Mouse (Mus musculus): ENCODE results near the gene Hadha. TPM values are rescaled to one million over a fixed set of nuclear protein-coding genes. Genes with fewer than 3 reads are reported as not detected.
A peak's percentile ranks its signal among the peaks of the same experiment; 100 is the strongest.

Gene Hadha
- polyA plus RNA-seq, 1 experiment from 2014 or later: 232 TPM

GRCm38 (mm10) chr5:30120106-30120505, 34.9 kb downstream of the Hadha start:
- no peak overlapping the region for H3K4me2 ChIP-seq (ENCODE audit: low read depth, low read length)
- no peaks in the 10 kb centered on the region for H3K27me3 ChIP-seq (replicated peaks; ENCODE audit: control insufficient read depth, insufficient read depth, low read length)
- H3K4me3 ChIP-seq (ENCODE audit: low read length): no peak overlapping the region
- peaks cover 26% of the 10 kb centered on the region for H3K36me3 ChIP-seq (ENCODE audit: control insufficient read depth, insufficient read depth, low read length)
- no peaks in the 10 kb centered on the region for H3K9me3 ChIP-seq (ENCODE audit: control insufficient read depth, low read length)
- no peak overlapping the region for H3K9ac ChIP-seq (ENCODE audit: low read depth, low read length)
- H3K4me1 ChIP-seq (ENCODE audit: control insufficient read depth, insufficient read depth, low read length): peaks cover 9% of the 10 kb centered on the region
- WGBS: 81% methylated on average over 7 of the region's 7 CpGs
- peak; percentile 89 for ATAC-seq
- H3K27ac ChIP-seq (ENCODE audit: low read length): 0 out of 2 replicates have a peak overlapping the region, but pooled peaks have one; percentile 17

DNA sequence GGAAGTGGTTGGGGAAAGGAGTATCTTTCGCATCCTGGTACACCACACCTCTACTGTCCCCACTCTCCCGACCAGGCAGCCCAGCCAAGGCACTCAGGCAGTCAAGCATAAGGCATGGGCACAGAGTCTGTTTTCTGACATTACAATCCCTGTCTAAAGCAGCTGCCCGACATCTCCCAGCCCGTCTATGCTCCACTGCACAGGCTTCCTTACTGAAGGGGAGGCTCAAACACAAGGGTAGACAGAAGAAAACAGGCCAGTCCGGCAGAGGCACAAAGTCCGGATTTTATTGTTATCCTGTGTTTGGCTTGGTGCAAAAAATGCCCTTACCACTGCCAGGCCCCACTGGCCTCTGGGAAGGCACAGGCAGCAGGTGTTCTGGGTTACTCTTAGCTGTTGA, 35.8 kb downstream of the Hadha start:
- Histone ChIP-seq H3K4me3 (ENCODE audit: low read length) (no peak overlapping the region), H3K9me3 (ENCODE audit: control insufficient read depth, low read length) (no peaks in the 10 kb centered on the region), H3K27me3 (replicated peaks; ENCODE audit: control insufficient read depth, insufficient read depth, low read length) (no peaks in the 10 kb centered on the region), H3K9ac (ENCODE audit: low read depth, low read length) (no peak overlapping the region), H3K4me1 (ENCODE audit: control insufficient read depth, insufficient read depth, low read length) (peaks cover 11% of the 10 kb centered on the region), H3K4me2 (ENCODE audit: low read depth, low read length) (no peak overlapping the region), H3K27ac (ENCODE audit: low read length) (0 out of 2 replicates have a peak overlapping the region, but pooled peaks have one; percentile 13), H3K36me3 (ENCODE audit: control insufficient read depth, insufficient read depth, low read length) (peaks cover 19% of the 10 kb centered on the region)
- WGBS: 74% methylated on average over 6 of the region's 6 CpGs
- ATAC-seq: no peak

- no peak overlapping the region for H3K4me3 ChIP-seq (ENCODE audit: low read length)
- H3K4me2 ChIP-seq (ENCODE audit: low read depth, low read length): no peak overlapping the region
- no peaks in the 10 kb centered on the region for H3K9me3 ChIP-seq (ENCODE audit: control insufficient read depth, low read length)
- H3K9ac ChIP-seq (ENCODE audit: low read depth, low read length): no peak overlapping the region
- ATAC-seq: no peak
- WGBS: 73% methylated on average over 1 of the region's 1 CpGs
- peaks cover 13% of the 10 kb centered on the region for H3K36me3 ChIP-seq (ENCODE audit: control insufficient read depth, insufficient read depth, low read length)
- H3K27ac ChIP-seq (ENCODE audit: low read length): no peak overlapping the region
- H3K27me3 ChIP-seq (replicated peaks; ENCODE audit: control insufficient read depth, insufficient read depth, low read length): 0 out of 2 replicates have a peak, but pooled peaks cover 3% of the 10 kb centered on the region
- peaks cover 14% of the 10 kb centered on the region for H3K4me1 ChIP-seq (ENCODE audit: control insufficient read depth, insufficient read depth, low read length)
These were observed 36.9 kb downstream of the Hadha start for GRCm38 (mm10) chr5:30118018-30118417.

GRCm38 (mm10) chr5:30115718-30116117, 39.2 kb downstream of the Hadha start:
- no peak overlapping the region for H3K4me3 ChIP-seq (ENCODE audit: low read length)
- ATAC-seq: no peak
- H3K27ac ChIP-seq (ENCODE audit: low read length): no peak overlapping the region
- WGBS: 43% methylated on average over 10 of the region's 10 CpGs
- no peak overlapping the region for H3K9ac ChIP-seq (ENCODE audit: low read depth, low read length)
- H3K27me3 ChIP-seq (replicated peaks; ENCODE audit: control insufficient read depth, insufficient read depth, low read length): 0 out of 2 replicates have a peak, but pooled peaks cover 3% of the 10 kb centered on the region
- H3K9me3 ChIP-seq (ENCODE audit: control insufficient read depth, low read length): no peaks in the 10 kb centered on the region
- H3K4me2 ChIP-seq (ENCODE audit: low read depth, low read length): no peak overlapping the region
- H3K4me1 ChIP-seq (ENCODE audit: control insufficient read depth, insufficient read depth, low read length): peaks cover 25% of the 10 kb centered on the region
- H3K36me3 ChIP-seq (ENCODE audit: control insufficient read depth, insufficient read depth, low read length): 0 out of 2 replicates have a peak, but pooled peaks cover 3% of the 10 kb centered on the region

GRCm38 (mm10) chr5:30114761-30115140, 40.2 kb downstream of the Hadha start:
- peak overlapping the region; percentile 70 for H3K9ac ChIP-seq (ENCODE audit: low read depth, low read length)

DNA sequence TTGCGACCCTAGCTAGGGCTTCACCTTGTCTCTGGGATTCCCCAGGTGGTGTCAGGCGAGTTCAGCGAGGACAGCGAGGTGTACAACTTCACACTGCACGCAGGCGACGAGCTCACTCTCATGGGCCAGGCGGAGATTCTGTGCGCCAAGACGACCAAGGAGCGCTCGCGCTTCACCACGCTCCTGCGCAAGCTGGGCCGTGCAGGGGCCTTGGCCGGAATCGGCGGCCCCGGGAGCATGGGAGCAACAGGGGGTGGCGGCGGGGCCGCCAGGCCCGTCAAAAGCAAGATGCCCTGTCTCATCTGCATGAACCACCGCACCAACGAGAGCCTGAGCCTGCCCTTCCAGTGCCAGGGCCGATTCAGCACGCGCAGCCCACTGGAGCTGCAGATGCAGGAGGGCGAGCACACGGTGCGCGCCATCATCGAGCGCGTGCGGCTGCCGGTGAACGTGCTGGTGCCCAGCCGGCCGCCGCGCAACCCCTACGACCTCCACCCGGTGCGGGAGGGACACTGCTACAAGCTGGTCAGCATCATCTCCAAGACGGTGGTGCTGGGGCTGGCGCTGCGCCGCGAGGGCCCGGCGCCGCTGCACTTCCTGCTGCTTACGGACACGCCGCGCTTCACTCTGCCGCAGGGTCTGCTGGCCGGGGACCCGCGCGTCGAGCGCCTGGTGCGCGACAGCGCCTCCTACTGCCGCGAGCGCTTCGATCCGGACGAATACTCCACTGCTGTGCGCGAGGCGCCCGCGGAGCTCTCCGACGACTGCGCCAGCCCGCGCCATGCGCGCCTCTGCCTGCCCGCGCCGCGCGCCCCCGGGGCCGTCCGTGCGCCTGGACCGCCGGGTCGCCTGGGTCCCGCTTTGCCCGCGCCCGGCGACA, 40.8 kb downstream of the Hadha start:
- 2% methylated on average over 103 of the region's 103 CpGs for WGBS
- H3K4me3 ChIP-seq (ENCODE audit: low read length): peak overlapping the region; percentile 63

More at GRCm38 (mm10) chr5:30114761-30115140, 40.2 kb downstream of the Hadha start:
- H3K27ac ChIP-seq (ENCODE audit: low read length): no peak overlapping the region
- H3K36me3 ChIP-seq (ENCODE audit: control insufficient read depth, insufficient read depth, low read length): 0 out of 2 replicates have a peak, but pooled peaks cover under 1% of the 10 kb centered on the region
- 3% methylated on average over 28 of the region's 28 CpGs for WGBS
- 0 out of 2 replicates have a peak, but pooled peaks have one; percentile 4 for ATAC-seq
- peaks cover 27% of the 10 kb centered on the region for H3K4me1 ChIP-seq (ENCODE audit: control insufficient read depth, insufficient read depth, low read length)
- H3K4me2 ChIP-seq (ENCODE audit: low read depth, low read length): peak overlapping the region; percentile 96
- no peaks in the 10 kb centered on the region for H3K9me3 ChIP-seq (ENCODE audit: control insufficient read depth, low read length)
- H3K27me3 ChIP-seq (replicated peaks; ENCODE audit: control insufficient read depth, insufficient read depth, low read length): 0 out of 2 replicates have a peak, but pooled peaks cover 3% of the 10 kb centered on the region
- peak overlapping the region; percentile 63 for H3K4me3 ChIP-seq (ENCODE audit: low read length)

GRCm38 (mm10) chr5:30112533-30113068, 42.4 kb downstream of the Hadha start:
- Histone ChIP-seq H3K9ac (ENCODE audit: low read depth, low read length) (no peak overlapping the region), H3K27me3 (replicated peaks; ENCODE audit: control insufficient read depth, insufficient read depth, low read length) (0 out of 2 replicates have a peak, but pooled peaks cover 3% of the 10 kb centered on the region), H3K4me3 (ENCODE audit: low read length) (no peak overlapping the region), H3K4me1 (ENCODE audit: control insufficient read depth, insufficient read depth, low read length) (peaks cover 25% of the 10 kb centered on the region), H3K36me3 (ENCODE audit: control insufficient read depth, insufficient read depth, low read length) (no peaks in the 10 kb centered on the region), H3K4me2 (ENCODE audit: low read depth, low read length) (no peak overlapping the region), H3K27ac (ENCODE audit: low read length) (no peak overlapping the region), H3K9me3 (ENCODE audit: control insufficient read depth, low read length) (no peaks in the 10 kb centered on the region)
- 67% methylated on average over 3 of the region's 3 CpGs for WGBS
- 0 out of 2 replicates have a peak, but pooled peaks have one; percentile 3 for ATAC-seq

More for the DNA sequence above, 40.8 kb downstream of the Hadha start:
- peaks cover 25% of the 10 kb centered on the region for H3K4me1 ChIP-seq (ENCODE audit: control insufficient read depth, insufficient read depth, low read length)
- ATAC-seq: peak; percentile 65
- H3K4me2 ChIP-seq (ENCODE audit: low read depth, low read length): peak overlapping the region; percentile 96
- peak overlapping the region; percentile 70 for H3K9ac ChIP-seq (ENCODE audit: low read depth, low read length)
- no peaks in the 10 kb centered on the region for H3K9me3 ChIP-seq (ENCODE audit: control insufficient read depth, low read length)
- H3K27ac ChIP-seq (ENCODE audit: low read length): no peak overlapping the region
- no peaks in the 10 kb centered on the region for H3K36me3 ChIP-seq (ENCODE audit: control insufficient read depth, insufficient read depth, low read length)
- H3K27me3 ChIP-seq (replicated peaks; ENCODE audit: control insufficient read depth, insufficient read depth, low read length): 0 out of 2 replicates have a peak, but pooled peaks cover 3% of the 10 kb centered on the region

DNA sequence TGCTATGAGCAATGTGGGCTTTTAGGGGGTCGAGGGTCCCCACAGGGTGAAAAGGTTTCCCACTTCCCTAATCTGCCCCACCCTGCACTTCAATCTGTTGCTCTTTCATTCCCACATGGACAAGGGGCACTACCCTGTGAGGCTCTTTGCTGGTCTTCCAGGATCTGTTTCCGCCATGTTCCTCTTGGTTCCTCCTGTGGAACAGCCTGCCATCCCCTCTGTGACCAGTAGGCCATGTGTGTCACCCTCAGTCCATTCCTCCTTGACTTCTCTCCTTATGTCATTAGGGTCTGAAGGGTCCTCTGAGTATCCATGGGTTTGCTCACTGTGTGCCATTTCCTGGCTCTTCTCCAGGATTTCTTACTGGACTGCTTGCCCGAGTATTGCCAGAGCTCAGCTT, 43.2 kb downstream of the Hadha start:
- Histone ChIP-seq H3K27me3 (replicated peaks; ENCODE audit: control insufficient read depth, insufficient read depth, low read length) (peaks cover 4% of the 10 kb centered on the region; the same call in 1 of the 2 replicates), H3K9ac (ENCODE audit: low read depth, low read length) (no peak overlapping the region), H3K27ac (ENCODE audit: low read length) (no peak overlapping the region), H3K4me1 (ENCODE audit: control insufficient read depth, insufficient read depth, low read length) (peaks cover 25% of the 10 kb centered on the region), H3K4me3 (ENCODE audit: low read length) (no peak overlapping the region), H3K4me2 (ENCODE audit: low read depth, low read length) (no peak overlapping the region), H3K9me3 (ENCODE audit: control insufficient read depth, low read length) (no peaks in the 10 kb centered on the region), H3K36me3 (ENCODE audit: control insufficient read depth, insufficient read depth, low read length) (no peaks in the 10 kb centered on the region)
- 64% methylated on average over 3 of the region's 3 CpGs for WGBS
- no peak for ATAC-seq

DNA sequence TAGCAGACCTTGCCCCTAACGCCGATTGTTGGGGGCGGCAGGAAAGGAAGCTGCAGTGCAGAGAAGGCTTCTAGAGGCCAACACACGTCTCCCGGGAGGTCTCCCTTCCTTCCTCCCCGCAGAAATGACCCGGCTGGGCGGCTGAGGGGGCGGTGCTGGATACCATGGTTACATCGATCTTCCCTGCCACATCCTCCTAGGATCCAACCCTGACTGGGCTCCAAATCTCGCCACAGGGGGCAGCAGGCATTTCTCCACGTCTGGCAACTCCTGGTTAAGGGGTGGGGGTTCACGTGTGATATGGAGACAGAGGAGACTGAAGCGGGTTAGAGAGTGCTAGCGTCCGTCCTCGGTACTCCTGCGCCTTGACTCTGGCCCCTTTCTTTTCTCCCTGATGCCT, 43.8 kb downstream of the Hadha start:
- Histone ChIP-seq H3K4me3 (ENCODE audit: low read length) (peak overlapping the region; percentile 22), H3K4me1 (ENCODE audit: control insufficient read depth, insufficient read depth, low read length) (peaks cover 25% of the 10 kb centered on the region), H3K9me3 (ENCODE audit: control insufficient read depth, low read length) (no peaks in the 10 kb centered on the region), H3K9ac (ENCODE audit: low read depth, low read length) (peak overlapping the region; percentile 51), H3K27me3 (replicated peaks; ENCODE audit: control insufficient read depth, insufficient read depth, low read length) (peaks cover 11% of the 10 kb centered on the region), H3K27ac (ENCODE audit: low read length) (peak overlapping the region; percentile 83), H3K4me2 (ENCODE audit: low read depth, low read length) (peak overlapping the region; percentile 49), H3K36me3 (ENCODE audit: control insufficient read depth, insufficient read depth, low read length) (no peaks in the 10 kb centered on the region)
- ATAC-seq: peak; percentile 23; the same call in 1 of the 2 replicates
- 6% methylated on average over 18 of the region's 18 CpGs for WGBS

All from intestine, embryonic 16.5 days (tissue).